Mouse (Mus musculus) liver, adult 2 months (tissue): ENCODE data around the gene Taz. TPM values are rescaled to one million over a fixed set of nuclear protein-coding genes. Genes with fewer than 3 reads are reported as not detected.

Experiments used
- DNase-seq: peaks from one replicate; pipeline ENCODE4 v3.0.0-alpha.2; 2011; ENCODE audit warnings: low read depth, low spot score; ENCODE audit errors: extremely low read depth
- H3K27ac ChIP-seq: fragments of 200-500 bp; replicated peaks from 2 replicates; pipeline ENCODE4 v1.5.1; 2012; ENCODE audit warnings: low read depth, mild to moderate bottlenecking, control low read depth, inconsistent platforms, low read length; ENCODE audit not compliant: insufficient read depth
- H3K27me3 ChIP-seq: fragments of 200-500 bp; 2 replicates; pipeline ENCODE4 v1.6.1; 2012; ENCODE audit warnings: mild to moderate bottlenecking, moderate library complexity, low read length, inconsistent platforms; ENCODE audit not compliant: control insufficient read depth, insufficient read depth
- H3K36me3 ChIP-seq: fragments of 200-500 bp; 2 replicates; pipeline ENCODE4 v1.6.1; 2012; ENCODE audit warnings: low read length, inconsistent platforms; ENCODE audit not compliant: control insufficient read depth, insufficient read depth
- H3K4me1 ChIP-seq: fragments of 200-500 bp; 2 replicates; pipeline ENCODE4 v1.6.1; 2011; ENCODE audit warnings: low read length; ENCODE audit not compliant: control insufficient read depth, insufficient read depth
- H3K4me3 ChIP-seq: fragments of 200-500 bp; 2 replicates; pipeline ENCODE4 v1.5.1; 2011; ENCODE audit warnings: low read depth, mild to moderate bottlenecking, control low read depth, low read length, moderate library complexity; ENCODE audit not compliant: insufficient read depth
- H3K79me2 ChIP-seq: fragments of 200-500 bp; 2 replicates; pipeline ENCODE4 v1.6.1; 2012; ENCODE audit warnings: inconsistent platforms, mild to moderate bottlenecking, low read length, moderate library complexity; ENCODE audit not compliant: control insufficient read depth, insufficient read depth
- H3K9ac ChIP-seq: fragments of 200-500 bp; 2 replicates; pipeline ENCODE4 v1.6.1; 2012; ENCODE audit warnings: low read depth, mild to moderate bottlenecking, control low read depth, inconsistent platforms, low read length
- CTCF ChIP-seq: fragments of 200-500 bp; IDR thresholded peaks from 2 replicates; pipeline ENCODE4 v1.5.1; 2011; ENCODE audit warnings: low read depth, low read length, control low read depth
- POLR2A ChIP-seq: fragments of 200-500 bp; IDR thresholded peaks from 2 replicates; pipeline ENCODE4 v1.6.1; 2011; ENCODE audit warnings: low read length, control low read depth; ENCODE audit not compliant: insufficient read depth; ENCODE audit errors: extremely low read depth
- WGBS: fragments of 180-500 bp; shearing (Covaris S2); methylation state at CpG from one replicate; pipeline ENCODE4 v1.1.7; 2018; 5-methylcytosine and 5-hydroxymethylcytosine counted together
- polyA plus RNA-seq: library from polyadenylated mRNA; depleted of rRNA; stranded (reverse); fragments of >200 nt; gene quantifications from 2 replicates; pipeline ENCODE4 v1.2.3, GENCODE M21; 2012
- total RNA-seq: library from RNA; depleted of rRNA; stranded (reverse); fragments of >200 nt; gene quantifications from 2 replicates; pipeline ENCODE4 v1.2.3, GENCODE M21; 2014

Taz gene
- total and polyA plus RNA-seq, 2 experiments = 37.2 to 53.9 TPM

- no peak for TF ChIP-seq POLR2A
- TF ChIP-seq CTCF = no peak
- H3K4me3 ChIP-seq = peak overlapping the region; percentile 98
- under 1% methylated on average over 27 of the region's 27 CpGs for WGBS
- peak overlapping the region; percentile 92 for H3K9ac ChIP-seq
- no peaks in the 10 kb centered on the region for H3K79me2 ChIP-seq
- H3K36me3 ChIP-seq = peaks cover 14% of the 10 kb centered on the region
- H3K4me1 ChIP-seq = peaks cover 3% of the 10 kb centered on the region; the same call in 1 of the 2 replicates
- no peaks in the 10 kb centered on the region for H3K27me3 ChIP-seq
- H3K27ac ChIP-seq = peak overlapping the region; percentile 92
- DNase-seq = peak; percentile 32
Observed at GRCm38 (mm10) chrX:74270902-74271551, 10.7 kb upstream of the Taz start.

GRCm38 (mm10) chrX:74273422-74274322, 8.0 kb upstream of the Taz start:
- 31% methylated on average over 10 of the region's 10 CpGs for whole genome bisulfite sequencing
- peaks cover 14% of the 10 kb centered on the region for H3K36me3 ChIP-seq
- H3K27ac ChIP-seq = 0 out of 2 replicates have a peak overlapping the region, but pooled peaks have one; percentile 27
- no peak for TF ChIP-seq POLR2A
- no peak for TF ChIP-seq CTCF
- no peaks in the 10 kb centered on the region for H3K27me3 ChIP-seq
- H3K4me3 ChIP-seq = no peak overlapping the region
- H3K9ac ChIP-seq = no peak overlapping the region
- peaks cover 3% of the 10 kb centered on the region; the same call in 1 of the 2 replicates for H3K4me1 ChIP-seq
- no peak for DNase-seq
- no peaks in the 10 kb centered on the region for H3K79me2 ChIP-seq

GRCm38 (mm10) chrX:74277916-74278315, 3.8 kb upstream of the Taz start:
- 83% methylated on average over 8 of the region's 8 CpGs for WGBS
- no peak overlapping the region for H3K27ac ChIP-seq
- no peaks in the 10 kb centered on the region for H3K79me2 ChIP-seq
- no peaks in the 10 kb centered on the region for H3K27me3 ChIP-seq
- H3K4me3 ChIP-seq = no peak overlapping the region
- H3K9ac ChIP-seq = no peak overlapping the region
- no peak for DNase-seq
- TF ChIP-seq CTCF = no peak
- no peak for TF ChIP-seq POLR2A
- H3K4me1 ChIP-seq = peaks cover 1% of the 10 kb centered on the region; the same call in 1 of the 2 replicates
- peaks cover 3% of the 10 kb centered on the region; the same call in 1 of the 2 replicates for H3K36me3 ChIP-seq

- TF ChIP-seq POLR2A = no peak
- TF ChIP-seq CTCF = no peak
- WGBS = under 1% methylated on average over 13 of the region's 14 CpGs
- peaks cover 3% of the 10 kb centered on the region; the same call in 1 of the 2 replicates for H3K79me2 ChIP-seq
Observed at GRCm38 (mm10) chrX:74281041-74281731, 526 bp upstream of the Taz start.

GRCm38 (mm10) chrX:74282395-74283091, 831 bp downstream of the Taz start:
- Histone ChIP-seq H3K27ac (peak overlapping the region; percentile 92), H3K79me2 (peaks cover 3% of the 10 kb centered on the region; the same call in 1 of the 2 replicates), H3K4me1 (peaks cover 6% of the 10 kb centered on the region; the same call in 1 of the 2 replicates), H3K27me3 (no peaks in the 10 kb centered on the region), H3K4me3 (peak overlapping the region; percentile 67), H3K9ac (peak overlapping the region; percentile 91), H3K36me3 (no peaks in the 10 kb centered on the region)
- no peak for TF ChIP-seq CTCF
- TF ChIP-seq POLR2A = peak; percentile 51; the same call in 1 of the 2 replicates
- DNase-seq = peak; percentile 80
- WGBS = 0% methylated on average over 39 of the region's 39 CpGs

More at GRCm38 (mm10) chrX:74281041-74281731, 526 bp upstream of the Taz start:
- Histone ChIP-seq H3K9ac (peak overlapping the region; percentile 59), H3K4me1 (peaks cover 6% of the 10 kb centered on the region; the same call in 1 of the 2 replicates), H3K4me3 (peak overlapping the region; percentile 67), H3K27ac (peak overlapping the region; percentile 52), H3K36me3 (no peaks in the 10 kb centered on the region), H3K27me3 (no peaks in the 10 kb centered on the region)
- no peak for DNase-seq
